Mouse (Mus musculus) bone marrow macrophage, adult 2 months (primary cell): ENCODE measurements around the gene Pcsk2.

Experiments used
- CTCF ChIP-seq: IDR thresholded peaks from 2 replicates; pipeline ENCODE4 v1.5.1; 2012; ENCODE audit warnings: low read depth, mild to moderate bottlenecking, low read length, moderate library complexity
- POLR2A ChIP-seq: IDR thresholded peaks from 2 replicates; pipeline ENCODE4 v1.6.1; 2012; ENCODE audit warnings: mild to moderate bottlenecking, low read depth, low read length, borderline replicate concordance

- TF ChIP-seq CTCF, result no peak
- TF ChIP-seq POLR2A, result no peak
Measured at GRCm38 (mm10) chr2:143610355-143611331, 64.7 kb downstream of the Pcsk2 start.
